Mouse (Mus musculus) spleen, embryonic (tissue): ENCODE measurements around the gene Ppfibp1.

Experiments used
- CTCF ChIA-PET: fragments of 350-600 bp; sonication (Branson Sonifier 250); formaldehyde crosslinking; loops from one replicate; lab custom pipeline; 2022; lab: Charles Lee

The Ppfibp1 gene

DNA sequence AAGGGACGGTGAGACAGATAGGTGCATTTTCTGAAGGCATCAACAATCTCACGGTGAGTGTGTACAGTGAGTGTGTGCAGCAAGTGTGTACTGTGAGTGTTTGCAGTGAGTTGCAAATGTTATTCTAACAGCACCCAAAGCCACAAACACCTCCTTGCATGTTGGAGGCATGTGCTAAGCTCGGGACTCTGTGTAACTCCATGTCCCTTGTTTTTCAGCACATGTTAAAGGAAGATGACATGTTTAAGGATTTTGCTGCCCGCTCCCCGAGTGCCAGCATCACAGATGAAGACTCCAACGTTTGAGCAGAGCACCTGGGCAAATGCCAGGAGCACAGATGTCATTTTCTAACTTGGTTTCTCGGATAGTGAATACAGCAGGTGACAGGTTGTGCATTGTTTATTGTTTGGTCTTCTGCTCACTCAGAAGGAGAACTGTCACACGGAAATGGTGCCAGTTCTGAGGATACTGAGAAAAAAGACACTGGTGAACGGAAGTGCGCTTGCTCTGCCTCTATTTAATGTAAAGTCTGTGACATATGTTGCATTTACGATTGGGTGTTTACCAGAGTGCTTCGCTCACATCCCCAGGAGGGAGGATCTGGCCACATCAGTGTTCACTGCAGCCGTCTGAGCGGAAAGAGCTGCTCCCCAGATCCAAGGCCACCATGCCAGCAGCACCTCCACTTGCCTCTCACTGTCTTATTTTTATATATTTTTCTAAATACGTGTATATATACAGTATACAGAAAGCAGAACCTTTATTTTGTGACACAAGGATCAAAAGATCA, 142.0 kb downstream of the Ppfibp1 start:
- CTCF ChIA-PET = no interaction called here

DNA sequence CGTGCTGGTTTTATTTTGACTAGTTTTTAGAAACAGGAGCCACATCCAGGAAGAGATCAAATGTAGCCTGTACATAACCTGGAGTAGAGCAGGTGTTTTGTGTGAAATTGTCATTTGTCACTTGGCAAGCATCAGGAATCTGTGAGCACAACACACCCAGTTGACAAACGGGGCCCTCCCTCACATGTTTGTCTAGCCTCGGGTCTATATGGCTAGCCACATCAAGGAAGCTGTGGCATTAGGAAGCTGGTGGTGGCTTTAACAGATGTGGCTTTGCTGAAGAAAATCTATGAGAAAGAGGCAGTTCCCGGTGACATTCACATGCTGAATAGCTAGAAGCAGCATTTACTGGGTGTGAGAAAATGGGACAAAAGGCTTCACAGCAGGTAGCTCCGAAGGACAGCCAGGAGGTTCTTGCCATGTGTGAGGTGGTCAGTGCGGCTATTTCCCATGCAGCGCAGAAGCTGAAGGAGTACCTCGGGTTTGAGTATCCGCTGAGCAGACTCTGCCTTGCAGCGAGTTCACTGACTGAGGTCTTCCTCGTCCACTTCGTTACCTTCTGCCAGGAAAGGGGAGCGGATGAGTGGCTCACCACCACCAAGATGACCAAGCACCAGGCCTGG, 144.1 kb downstream of the Ppfibp1 start, which contains the start of gene Rep15:
Gene Rep15, plus strand, starts transcription at position 282 of the 623 bp plus-strand sequence.
- CTCF ChIA-PET = no interaction called here

DNA sequence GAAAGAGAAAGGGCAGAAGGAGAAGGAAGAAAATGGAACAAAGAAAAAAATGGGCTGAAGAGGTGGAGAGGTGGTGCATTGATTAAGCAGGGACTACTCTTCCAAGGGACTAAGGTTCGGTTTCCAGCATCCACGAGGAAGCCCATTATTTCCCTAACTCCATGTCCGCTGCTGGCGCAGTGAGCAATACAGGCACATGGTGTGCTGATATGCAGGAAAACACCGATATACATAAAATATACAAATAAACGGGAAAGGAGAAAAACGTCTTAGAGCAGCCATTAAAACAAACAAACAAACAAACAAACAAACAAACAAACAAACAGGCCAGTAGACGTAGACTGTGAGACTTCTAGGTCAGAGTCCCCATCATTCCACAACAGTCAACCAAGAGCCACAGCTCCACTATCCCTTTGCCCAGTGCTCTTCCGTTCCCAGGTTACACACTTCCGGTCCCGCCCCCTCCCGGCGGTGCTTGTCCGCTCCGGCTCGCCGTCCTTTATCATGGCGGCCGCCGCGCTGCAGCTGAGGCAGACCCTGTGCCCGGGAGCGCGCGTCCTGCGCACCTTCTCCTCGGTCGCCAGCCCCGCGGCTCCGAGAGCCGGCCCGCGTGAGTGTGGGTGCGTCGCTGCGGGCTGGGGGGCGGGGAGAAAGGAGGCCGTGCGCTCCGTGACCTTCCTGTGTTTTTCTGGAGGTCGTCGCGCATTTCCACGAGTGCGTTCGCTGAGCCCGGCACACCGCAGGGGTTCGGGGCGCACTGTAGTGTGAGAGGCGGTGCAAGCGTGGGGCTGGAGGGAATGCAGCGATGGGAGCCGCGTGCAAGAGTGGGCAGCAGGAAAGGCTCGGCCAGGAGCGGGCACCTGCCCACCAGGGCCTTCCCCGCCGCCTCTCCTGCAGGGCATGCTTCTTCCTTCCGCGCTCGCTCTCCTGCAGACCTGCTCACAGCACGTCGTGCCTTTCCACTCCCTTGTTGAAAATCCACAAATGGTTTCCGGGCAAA, 154.3 kb downstream of the Ppfibp1 start, which contains the start of gene Mrps35:
Gene Mrps35, plus strand, starts transcription at position 474 of the 1,000 bp plus-strand sequence.
- CTCF ChIA-PET = no interaction called here

DNA sequence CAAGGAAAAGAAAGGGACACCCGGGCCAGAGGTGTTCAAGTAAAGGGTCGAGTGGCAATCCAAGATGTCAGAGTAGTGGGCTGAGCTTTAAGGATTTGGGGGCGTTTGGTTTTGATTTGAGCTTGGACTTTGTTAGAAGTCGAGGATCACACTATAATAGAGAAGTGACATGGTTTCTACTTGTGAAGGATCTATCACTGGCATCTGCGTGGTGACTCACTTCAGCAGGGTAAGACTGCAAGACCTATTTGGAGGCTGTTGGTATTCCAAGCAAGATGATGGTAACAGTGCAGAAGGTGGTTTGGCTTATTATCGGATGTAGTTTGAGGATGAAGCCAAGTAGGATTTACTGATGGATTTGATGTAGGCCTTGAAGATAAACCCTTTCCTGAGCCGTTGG, 155.3 kb downstream of the Ppfibp1 start:
- CTCF ChIA-PET = no interaction called here

DNA sequence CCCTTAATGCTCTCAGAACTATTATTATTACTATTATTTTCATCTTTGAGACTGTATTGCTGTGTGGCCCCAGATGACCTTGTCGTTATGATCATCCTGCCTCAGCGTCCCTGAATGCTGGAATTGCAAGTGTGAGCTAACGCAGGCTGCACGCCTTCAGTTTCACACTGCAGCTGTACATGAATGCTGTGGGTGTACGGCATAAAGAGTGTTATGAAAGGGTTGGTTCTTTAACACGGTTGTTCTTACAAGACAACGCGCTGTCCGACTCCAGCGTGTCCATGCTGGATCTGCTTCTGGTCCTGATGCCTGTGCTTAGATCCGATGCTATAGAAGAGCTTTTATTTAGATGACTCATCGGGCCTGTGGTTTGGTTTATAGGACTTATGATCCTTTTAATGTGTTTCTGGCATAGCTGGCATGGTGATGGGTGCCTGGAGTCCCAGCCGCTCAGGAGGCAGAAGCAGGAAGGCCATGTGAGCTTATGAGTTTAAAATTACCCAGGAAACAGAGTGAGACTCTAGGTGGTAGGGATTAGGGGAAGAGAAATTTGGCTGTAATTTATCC, 161.0 kb downstream of the Ppfibp1 start:
- CTCF ChIA-PET = no interaction called here

DNA sequence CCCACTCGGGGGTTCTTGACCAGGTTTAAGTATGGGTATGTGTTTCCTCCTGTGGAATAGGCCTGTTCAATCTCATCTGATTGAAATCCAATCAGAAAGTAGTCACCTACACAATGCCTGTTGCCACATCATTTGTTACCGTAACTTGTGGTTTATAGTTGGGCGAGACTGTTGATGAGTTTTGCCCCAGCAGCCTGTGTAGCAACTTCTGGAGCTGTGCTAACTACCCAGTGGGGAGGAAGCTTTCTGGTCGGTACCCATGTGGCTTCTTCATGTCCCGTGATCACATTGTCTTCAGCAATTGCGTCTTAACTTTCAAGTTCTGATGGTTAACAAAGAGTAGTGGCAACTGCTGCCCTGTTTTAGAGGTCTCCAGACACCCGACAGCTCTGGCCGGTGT, 163.4 kb downstream of the Ppfibp1 start:
- CTCF ChIA-PET = no interaction called here

DNA sequence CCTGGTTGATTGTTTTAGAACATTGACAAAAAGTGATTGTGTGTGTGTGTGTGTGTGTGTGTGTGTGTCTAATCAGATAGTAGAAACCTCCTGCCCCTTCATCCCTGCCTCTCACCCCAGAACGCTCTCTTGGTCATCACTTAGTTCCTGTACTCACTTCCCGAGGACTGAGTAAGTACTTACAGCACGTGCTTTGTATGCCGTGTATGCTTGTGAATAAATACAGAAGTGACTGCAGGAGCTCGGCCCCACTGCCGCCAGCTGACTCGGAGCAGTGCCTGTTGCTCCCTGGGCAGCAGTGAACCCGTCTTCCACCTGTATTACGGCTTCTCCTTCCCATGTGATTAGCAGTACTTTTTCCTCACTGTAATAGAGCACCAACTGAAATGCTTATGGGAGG, 164.2 kb downstream of the Ppfibp1 start:
- CTCF ChIA-PET = interaction anchor here (0.7 kb wide), 1 partner anchor 182 kb away, joined by 4 read pairs; no protein-coding TSS in a partner anchor

DNA sequence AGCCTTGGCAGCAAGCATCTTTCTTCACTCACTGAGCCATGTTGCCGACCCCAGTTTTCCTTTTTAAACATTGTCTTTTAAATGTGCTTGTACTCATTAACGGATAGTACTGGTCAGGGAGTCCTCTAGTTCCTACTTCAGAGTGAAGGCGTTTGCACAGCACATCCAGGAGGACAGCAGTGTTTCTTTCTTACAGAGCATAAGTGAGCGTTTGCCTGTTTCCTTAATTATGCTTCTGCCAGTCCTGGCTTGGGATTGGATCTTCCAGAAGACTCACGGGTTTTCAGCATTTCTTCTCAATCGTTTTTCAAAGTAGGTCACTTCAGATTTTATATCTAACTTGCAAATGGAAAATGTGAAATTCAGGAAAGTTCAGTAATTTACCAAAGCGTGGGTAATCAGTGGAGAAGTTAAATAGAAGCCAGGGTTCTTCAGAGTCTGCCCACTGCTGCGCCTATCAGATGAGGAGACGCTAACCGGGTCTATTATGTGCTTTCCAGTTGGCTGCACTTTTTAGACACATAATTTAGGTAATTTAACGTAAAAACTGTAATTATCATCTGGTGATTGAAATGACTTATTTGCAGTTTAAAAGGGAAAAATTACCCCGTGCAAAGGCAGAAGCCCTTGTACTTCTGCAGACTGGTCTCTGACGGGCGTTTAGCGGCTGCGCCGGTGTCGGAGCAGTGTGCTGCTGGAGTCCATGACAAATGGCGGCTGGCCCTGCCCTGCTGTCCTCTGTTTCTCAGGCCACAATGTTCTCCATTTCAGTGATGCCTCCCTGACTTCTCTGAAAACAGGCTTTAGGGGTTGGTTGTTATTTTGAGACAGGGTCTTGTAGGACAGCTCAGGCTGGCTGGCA, 165.7 kb downstream of the Ppfibp1 start:
- CTCF ChIA-PET = no interaction called here

DNA sequence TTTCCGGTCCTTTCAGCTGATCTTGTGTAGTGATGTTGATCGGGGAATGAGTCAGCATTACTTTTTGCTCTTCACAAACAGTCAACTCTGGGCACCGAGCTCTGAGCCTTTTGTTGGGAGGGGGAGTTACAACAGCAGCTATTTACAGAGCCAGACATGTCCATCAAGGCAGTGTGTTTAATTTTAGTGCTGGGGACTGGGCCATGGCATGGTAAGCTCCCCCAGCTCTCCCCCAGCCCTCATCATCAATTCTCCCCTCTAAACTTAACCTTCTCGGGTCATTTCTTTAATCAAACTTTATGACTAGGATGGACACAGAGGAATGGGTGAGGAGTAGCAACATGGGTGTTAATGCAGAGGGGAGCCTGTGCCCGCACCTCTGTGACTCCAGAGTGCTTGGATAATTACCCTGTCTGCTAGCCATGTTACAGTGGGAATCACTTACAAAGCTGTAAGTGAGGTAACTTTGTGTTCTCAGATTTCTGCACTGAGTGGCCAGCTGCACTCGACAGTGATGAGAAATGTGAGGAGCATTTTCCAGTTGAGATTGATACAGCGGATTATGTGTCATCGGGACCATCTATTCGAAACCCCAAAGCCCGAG, 167.2 kb downstream of the Ppfibp1 start:
- CTCF ChIA-PET = no interaction called here

DNA sequence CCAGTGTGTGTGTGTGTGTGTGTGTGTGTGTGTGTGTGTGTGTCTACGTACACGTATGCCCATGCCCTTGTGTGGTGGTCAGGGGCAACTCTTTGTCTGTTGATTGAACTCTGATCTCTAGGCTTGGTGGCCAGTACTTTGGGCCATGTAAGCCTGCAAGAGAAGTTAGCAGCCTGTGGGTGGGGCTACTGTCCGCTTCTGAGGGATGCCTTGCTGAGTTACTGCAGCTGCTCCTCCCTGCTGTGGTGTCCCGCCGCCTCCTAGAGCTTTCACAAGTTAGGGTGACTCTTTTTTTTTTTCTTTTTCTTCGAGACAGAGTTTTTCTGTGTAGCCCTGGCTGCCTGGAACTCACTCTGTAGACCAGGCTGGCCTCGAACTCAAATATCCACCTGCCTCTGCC, 171.0 kb downstream of the Ppfibp1 start:
- CTCF ChIA-PET = no interaction called here

DNA sequence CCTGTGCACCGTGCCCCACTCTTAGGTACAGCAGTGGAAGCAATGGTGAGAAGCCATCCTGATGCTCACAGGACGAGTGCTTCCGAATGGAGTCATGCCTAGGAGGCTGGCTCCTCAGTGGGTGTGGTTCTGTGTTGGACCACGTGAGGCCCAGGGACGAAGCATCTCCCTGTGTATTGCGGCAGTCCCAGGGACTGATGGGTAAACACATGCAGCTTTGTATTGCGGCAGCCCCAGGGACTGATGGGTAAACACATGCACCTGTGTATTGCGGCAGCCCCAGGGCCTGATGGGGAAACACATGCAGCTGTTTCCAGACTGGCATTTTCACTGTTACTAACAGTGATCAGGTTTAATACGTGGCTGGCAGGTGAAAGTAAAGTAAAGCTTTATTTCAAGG, 173.3 kb downstream of the Ppfibp1 start:
- CTCF ChIA-PET = no interaction called here

DNA sequence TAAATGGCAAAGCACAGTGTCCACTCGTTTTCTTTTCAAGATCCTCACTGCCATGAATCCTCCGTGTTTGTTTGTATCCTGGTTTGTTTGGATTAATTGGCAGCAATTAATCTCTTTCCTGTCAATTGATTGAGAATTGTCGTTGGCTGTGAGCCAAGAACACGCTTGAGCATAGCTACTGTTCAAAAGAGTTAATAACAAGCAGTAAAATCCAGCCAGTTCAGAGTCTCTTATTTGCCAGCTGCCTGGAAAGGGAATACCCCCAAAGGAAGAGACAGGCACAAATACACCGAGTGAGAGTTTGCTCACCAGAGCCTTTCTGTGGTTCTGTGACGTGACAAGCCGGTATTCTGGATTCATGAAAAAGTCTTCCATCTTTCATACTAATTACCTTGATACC, 173.7 kb downstream of the Ppfibp1 start:
- CTCF ChIA-PET = no interaction called here

DNA sequence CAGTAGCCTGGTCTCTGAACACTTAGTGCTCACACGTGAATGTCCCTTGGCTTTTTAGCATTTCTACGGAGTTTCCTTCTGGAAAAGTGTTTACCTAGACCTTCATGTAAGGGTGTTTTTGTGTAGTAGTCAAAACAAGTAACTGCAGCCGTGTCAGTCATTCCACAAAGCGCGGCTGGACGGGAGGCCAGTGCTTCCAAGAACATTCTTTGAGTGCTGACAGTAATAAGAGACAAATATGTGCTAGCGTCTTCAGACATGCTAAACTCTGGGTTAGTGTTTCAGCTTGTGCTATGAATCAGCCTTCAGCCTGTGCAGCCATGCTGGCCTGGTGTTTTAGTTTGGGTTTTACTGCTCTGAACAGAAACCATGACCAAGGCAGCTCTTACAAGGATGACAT, 174.4 kb downstream of the Ppfibp1 start:
- CTCF ChIA-PET = no interaction called here

DNA sequence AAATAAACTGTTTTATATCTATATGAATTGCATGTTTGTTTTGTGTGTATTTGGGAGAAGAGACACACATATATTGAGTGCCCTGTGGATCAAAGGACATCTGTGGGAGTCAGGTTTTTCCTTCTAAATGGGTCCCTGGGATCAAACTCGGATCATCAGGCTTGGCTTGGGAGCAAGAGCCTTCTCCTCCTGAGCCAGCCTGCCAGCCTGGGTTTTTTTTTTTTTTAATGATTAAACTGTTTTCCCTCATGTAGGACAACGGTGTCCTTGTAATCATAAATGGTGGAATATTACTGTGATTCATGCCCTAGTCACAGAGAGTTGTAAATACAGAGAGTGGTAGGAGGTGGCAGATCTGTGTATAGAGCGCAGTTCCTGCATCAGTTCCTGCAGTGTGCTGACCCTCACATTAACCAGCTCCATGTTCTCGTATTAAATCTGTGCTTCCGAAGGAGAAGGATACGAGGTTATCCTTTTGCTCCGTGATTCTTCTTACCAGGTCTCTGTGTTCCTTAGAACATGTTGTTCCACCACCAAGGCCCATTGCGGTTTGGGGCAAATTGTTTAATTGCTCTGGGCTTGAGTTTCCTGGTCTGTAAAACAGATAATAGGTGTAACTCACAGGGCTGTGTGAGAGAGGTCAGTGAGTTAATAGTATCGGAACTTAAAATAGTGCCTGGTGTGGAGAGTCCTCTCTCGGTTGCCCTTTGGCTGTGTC, 176.1 kb downstream of the Ppfibp1 start:
- CTCF ChIA-PET = no interaction called here

DNA sequence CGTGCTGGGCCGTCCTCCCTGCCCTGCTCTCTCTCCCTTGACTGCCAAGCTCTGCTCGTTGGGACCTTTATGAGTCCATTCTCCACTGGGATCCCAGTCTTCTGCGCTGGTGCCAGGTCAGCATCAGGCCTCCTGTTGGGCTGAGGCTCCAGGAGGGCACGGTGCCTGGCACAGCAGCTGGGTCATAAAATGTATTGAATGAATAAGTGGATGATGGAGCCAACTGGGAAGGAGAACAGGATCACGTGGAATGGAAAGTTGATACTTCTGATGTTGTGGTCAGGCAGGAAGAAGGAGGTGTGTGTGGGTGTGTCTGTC, 176.6 kb downstream of the Ppfibp1 start:
- CTCF ChIA-PET = no interaction called here

DNA sequence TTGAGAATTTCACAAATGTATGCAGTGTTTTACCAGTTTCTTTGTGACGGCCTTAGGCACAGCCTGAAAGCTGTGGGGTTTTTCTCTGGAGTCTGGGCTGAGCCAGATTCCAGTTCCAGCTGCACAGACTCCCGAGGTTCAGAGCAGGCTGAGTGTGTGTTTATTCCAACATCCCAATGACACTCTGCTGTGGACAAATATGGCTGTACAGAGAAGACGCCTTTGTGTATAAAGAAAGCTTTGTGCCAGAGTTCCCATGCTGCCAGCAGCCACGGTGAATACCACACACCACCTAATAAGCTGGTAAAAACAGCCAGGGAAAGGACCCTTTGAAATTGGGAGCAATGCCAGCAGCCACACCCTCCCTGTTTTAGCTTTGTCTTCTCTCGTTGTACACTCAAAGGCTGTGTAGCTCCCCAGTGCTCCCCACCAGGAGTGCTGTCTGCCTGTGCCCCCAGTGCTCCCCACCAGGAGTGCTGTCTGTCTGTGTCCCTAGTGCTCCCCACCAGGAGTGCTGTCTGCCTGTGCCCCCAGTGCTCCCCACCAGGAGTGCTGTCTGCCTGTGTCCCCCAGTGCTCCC, 187.6 kb downstream of the Ppfibp1 start:
- CTCF ChIA-PET = no interaction called here

DNA sequence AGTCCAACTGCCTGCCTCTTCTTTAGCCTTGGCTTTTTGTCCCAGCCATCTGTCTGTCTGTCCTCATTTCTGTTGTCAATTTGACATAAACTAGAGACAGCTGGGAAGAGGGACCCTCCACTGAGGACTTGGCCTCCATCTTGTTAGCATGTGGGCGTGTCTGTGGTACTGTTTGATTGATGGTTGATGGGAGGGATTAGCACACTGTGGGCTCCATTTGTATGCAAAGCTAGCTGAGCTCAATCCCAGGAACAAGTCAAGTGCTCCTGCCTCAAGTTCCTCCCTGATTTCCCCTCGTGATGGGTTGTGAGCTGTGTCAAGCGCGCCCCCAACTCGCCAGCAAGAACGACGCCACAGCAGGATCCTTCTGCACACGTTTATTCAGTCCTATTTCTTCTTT, 188.6 kb downstream of the Ppfibp1 start:
- CTCF ChIA-PET = no interaction called here

DNA sequence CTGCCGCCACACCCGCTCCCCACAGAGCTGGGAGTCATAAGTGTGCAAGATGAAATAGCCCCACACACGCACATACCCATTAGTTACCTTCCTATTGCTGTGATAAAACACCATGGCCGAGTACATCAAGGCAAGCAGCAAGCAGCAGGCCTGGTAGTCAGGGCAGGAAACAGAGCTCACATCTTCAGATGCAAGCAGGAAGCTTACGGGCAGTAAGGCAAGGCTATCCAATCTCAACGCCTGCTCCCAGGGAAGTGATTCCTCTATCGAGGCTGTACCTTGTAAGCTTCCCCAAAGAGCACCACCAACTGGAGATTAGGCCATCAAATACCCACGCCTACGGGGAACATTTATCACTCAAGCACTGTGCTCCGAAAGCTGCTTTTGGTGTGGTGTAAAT, 191.6 kb downstream of the Ppfibp1 start:
- CTCF ChIA-PET = no interaction called here
